Mouse (Mus musculus): ENCODE data around the gene Tlk2. TPM values are rescaled to one million over a fixed set of nuclear protein-coding genes. Genes with fewer than 3 reads are reported as not detected.

Tlk2 gene
- polyA plus RNA-seq, 1 experiment from 2014 or later: 14.4 TPM

- 79% methylated on average over 4 of the region's 4 CpGs for WGBS
- H3K27me3 ChIP-seq (replicated peaks; ENCODE audit: insufficient read depth, low read length): no peaks in the 10 kb centered on the region
- TF ChIP-seq EP300 (IDR thresholded peaks at IDR 0.05) (no peak), CTCF (IDR thresholded peaks at IDR 0.05) (no peak)
- no peak overlapping the region for H3K9ac ChIP-seq (replicated peaks; ENCODE audit: low read depth)
- no peak overlapping the region for H3K27ac ChIP-seq (ENCODE audit: low read length)
- H3K4me1 ChIP-seq (ENCODE audit: insufficient read depth, low read depth, low read length): no peaks in the 10 kb centered on the region
- H3K4me3 ChIP-seq (ENCODE audit: low read depth, low read length): no peak overlapping the region
- DNase-seq (ENCODE audit: low spot score) (no peak), ATAC-seq (no peak)
- no peaks in the 10 kb centered on the region for H3K9me3 ChIP-seq (ENCODE audit: low read length)
- H3K36me3 ChIP-seq (ENCODE audit: insufficient read depth, low read length): no peaks in the 10 kb centered on the region
- no peak overlapping the region for H3K4me2 ChIP-seq (replicated peaks; ENCODE audit: low read depth, low read length)
These were observed 18.5 kb downstream of the Tlk2 start for GRCm38 (mm10) chr11:105196893-105197662.

- no peak overlapping the region for H3K4me2 ChIP-seq (replicated peaks; ENCODE audit: low read depth, low read length)
- no peaks in the 10 kb centered on the region for H3K27me3 ChIP-seq (replicated peaks; ENCODE audit: insufficient read depth, low read length)
- H3K27ac ChIP-seq (ENCODE audit: low read length): no peak overlapping the region
- TF ChIP-seq EP300 (IDR thresholded peaks at IDR 0.05): no peak
- peak; percentile 50 for TF ChIP-seq CTCF (IDR thresholded peaks at IDR 0.05)
- 54% methylated on average over 3 of the region's 3 CpGs for WGBS
- DNase-seq (ENCODE audit: low spot score): no peak
- ATAC-seq: no peak
- no peaks in the 10 kb centered on the region for H3K4me1 ChIP-seq (ENCODE audit: insufficient read depth, low read depth, low read length)
- H3K9me3 ChIP-seq (ENCODE audit: low read length): no peaks in the 10 kb centered on the region
- H3K9ac ChIP-seq (replicated peaks; ENCODE audit: low read depth): no peak overlapping the region
- no peak overlapping the region for H3K4me3 ChIP-seq (ENCODE audit: low read depth, low read length)
- H3K36me3 ChIP-seq (ENCODE audit: insufficient read depth, low read length): no peaks in the 10 kb centered on the region
These were observed 23.8 kb downstream of the Tlk2 start for GRCm38 (mm10) chr11:105202403-105202802.

GRCm38 (mm10) chr11:105210007-105210406, 31.4 kb downstream of the Tlk2 start:
- H3K4me3 ChIP-seq (ENCODE audit: low read depth, low read length): no peak overlapping the region
- H3K27ac ChIP-seq (ENCODE audit: low read length): no peak overlapping the region
- H3K9ac ChIP-seq (replicated peaks; ENCODE audit: low read depth): no peak overlapping the region
- no peak for DNase-seq (ENCODE audit: low spot score)
- no peaks in the 10 kb centered on the region for H3K36me3 ChIP-seq (ENCODE audit: insufficient read depth, low read length)
- H3K4me1 ChIP-seq (ENCODE audit: insufficient read depth, low read depth, low read length): no peaks in the 10 kb centered on the region
- H3K9me3 ChIP-seq (ENCODE audit: low read length): no peaks in the 10 kb centered on the region
- ATAC-seq: no peak
- no peak for TF ChIP-seq CTCF (IDR thresholded peaks at IDR 0.05)
- no peak for TF ChIP-seq EP300 (IDR thresholded peaks at IDR 0.05)
- no peaks in the 10 kb centered on the region for H3K27me3 ChIP-seq (replicated peaks; ENCODE audit: insufficient read depth, low read length)
- 68% methylated on average over 1 of the region's 1 CpGs for WGBS
- H3K4me2 ChIP-seq (replicated peaks; ENCODE audit: low read depth, low read length): no peak overlapping the region

GRCm38 (mm10) chr11:105214257-105214656, 35.6 kb downstream of the Tlk2 start:
- no peak overlapping the region for H3K9ac ChIP-seq (replicated peaks; ENCODE audit: low read depth)
- H3K4me2 ChIP-seq (replicated peaks; ENCODE audit: low read depth, low read length): no peak overlapping the region
- 100% methylated on average over 1 of the region's 1 CpGs for WGBS
- peak; percentile 40 for TF ChIP-seq CTCF (IDR thresholded peaks at IDR 0.05)
- TF ChIP-seq EP300 (IDR thresholded peaks at IDR 0.05): no peak
- ATAC-seq (no peak), DNase-seq (ENCODE audit: low spot score) (no peak)
- no peaks in the 10 kb centered on the region for H3K27me3 ChIP-seq (replicated peaks; ENCODE audit: insufficient read depth, low read length)
- H3K36me3 ChIP-seq (ENCODE audit: insufficient read depth, low read length): no peaks in the 10 kb centered on the region
- peaks cover 3% of the 10 kb centered on the region; the same call in 1 of the 2 replicates for H3K4me1 ChIP-seq (ENCODE audit: insufficient read depth, low read depth, low read length)
- H3K4me3 ChIP-seq (ENCODE audit: low read depth, low read length): no peak overlapping the region
- no peak overlapping the region for H3K27ac ChIP-seq (ENCODE audit: low read length)
- H3K9me3 ChIP-seq (ENCODE audit: low read length): no peaks in the 10 kb centered on the region

- no peaks in the 10 kb centered on the region for H3K27me3 ChIP-seq (replicated peaks; ENCODE audit: insufficient read depth, low read length)
- peak; percentile 57 for ATAC-seq
- TF ChIP-seq EP300 (IDR thresholded peaks at IDR 0.05) (no peak), CTCF (IDR thresholded peaks at IDR 0.05) (no peak)
- H3K36me3 ChIP-seq (ENCODE audit: insufficient read depth, low read length): peaks cover 6% of the 10 kb centered on the region; the same call in 1 of the 2 replicates
- no peaks in the 10 kb centered on the region for H3K9me3 ChIP-seq (ENCODE audit: low read length)
- no peak overlapping the region for H3K27ac ChIP-seq (ENCODE audit: low read length)
- H3K4me1 ChIP-seq (ENCODE audit: insufficient read depth, low read depth, low read length): peaks cover 3% of the 10 kb centered on the region; the same call in 1 of the 2 replicates
- 21% methylated on average over 2 of the region's 2 CpGs for WGBS
- H3K4me3 ChIP-seq (ENCODE audit: low read depth, low read length): no peak overlapping the region
- peak; percentile 13 for DNase-seq (ENCODE audit: low spot score)
- no peak overlapping the region for H3K9ac ChIP-seq (replicated peaks; ENCODE audit: low read depth)
- H3K4me2 ChIP-seq (replicated peaks; ENCODE audit: low read depth, low read length): no peak overlapping the region
These were observed 39.2 kb downstream of the Tlk2 start for GRCm38 (mm10) chr11:105217771-105218170.

- Histone ChIP-seq H3K4me2 (replicated peaks; ENCODE audit: low read depth, low read length) (no peak overlapping the region), H3K9ac (replicated peaks; ENCODE audit: low read depth) (no peak overlapping the region), H3K4me1 (ENCODE audit: insufficient read depth, low read depth, low read length) (no peaks in the 10 kb centered on the region), H3K27me3 (replicated peaks; ENCODE audit: insufficient read depth, low read length) (no peaks in the 10 kb centered on the region), H3K4me3 (ENCODE audit: low read depth, low read length) (no peak overlapping the region), H3K36me3 (ENCODE audit: insufficient read depth, low read length) (no peaks in the 10 kb centered on the region), H3K9me3 (ENCODE audit: low read length) (no peaks in the 10 kb centered on the region), H3K27ac (ENCODE audit: low read length) (no peak overlapping the region)
- DNase-seq (ENCODE audit: low spot score) (no peak), ATAC-seq (no peak)
- TF ChIP-seq CTCF (IDR thresholded peaks at IDR 0.05): no peak
- no peak for TF ChIP-seq EP300 (IDR thresholded peaks at IDR 0.05)
- 79% methylated on average over 2 of the region's 2 CpGs for WGBS
These were observed 55.9 kb downstream of the Tlk2 start for GRCm38 (mm10) chr11:105234501-105234900.
